Mouse (Mus musculus) myocyte (in vitro differentiated cells): ENCODE data around the gene Rxra. TPM values are rescaled to one million over a fixed set of nuclear protein-coding genes. Genes with fewer than 3 reads are reported as not detected.

Experiments used
- H3K27me3 ChIP-seq: one replicate; pipeline ENCODE4 v1.6.1; 2011; ENCODE audit not compliant: control insufficient read depth, insufficient read depth, insufficient read length
- H3K36me3 ChIP-seq: one replicate; pipeline ENCODE4 v1.6.1; 2011; ENCODE audit not compliant: control insufficient read depth, insufficient read depth
- H3K4me2 ChIP-seq: one replicate; pipeline ENCODE4 v1.6.1; 2011; ENCODE audit warnings: low read depth, control low read depth
- H3K4me3 ChIP-seq: one replicate; pipeline ENCODE4 v1.5.1; 2011; ENCODE audit warnings: mild to moderate bottlenecking, control low read depth, moderate library complexity
- H3K79me2 ChIP-seq: one replicate; pipeline ENCODE4 v1.6.1; 2011; ENCODE audit not compliant: control insufficient read depth, insufficient read depth
- H3ac ChIP-seq: one replicate; pipeline ENCODE4 v1.6.1; 2011; ENCODE audit not compliant: control insufficient read depth, insufficient read length
- CEBPB ChIP-seq: IDR thresholded peaks from 2 replicates; pipeline ENCODE4 v1.6.1; 2011; ENCODE audit warnings: mild to moderate bottlenecking, moderate library complexity; ENCODE audit not compliant: poor library complexity, insufficient read depth, severe bottlenecking
- E2F4 ChIP-seq: IDR thresholded peaks from one replicate; pipeline ENCODE4 v1.6.1; 2011; ENCODE audit warnings: mild to moderate bottlenecking, control low read depth, moderate library complexity; ENCODE audit not compliant: insufficient read depth
- MAX ChIP-seq: IDR thresholded peaks from one replicate; pipeline ENCODE4 v1.6.1; 2011; ENCODE audit warnings: low read depth, mild to moderate bottlenecking, control low read depth
- MYOD1 ChIP-seq, 3 experiments: IDR thresholded peaks; one replicate each; pipeline ENCODE4 v1.6.1; 2011; ENCODE audit warnings: control low read depth in 2 of 3, low read depth in 2 of 3, mild to moderate bottlenecking in 2 of 3, moderate library complexity in 1 of 3; ENCODE audit not compliant: insufficient read length in 2 of 3, control insufficient read depth in 1 of 3
- MYOG ChIP-seq, 3 experiments: IDR thresholded peaks; one replicate each; pipeline ENCODE4 v1.6.1; 2011; ENCODE audit warnings: control low read depth in 2 of 3, low read depth in 2 of 3, mild to moderate bottlenecking in 2 of 3; ENCODE audit not compliant: insufficient read length in 2 of 3, control insufficient read depth in 1 of 3, insufficient read depth in 1 of 3
- POLR2A ChIP-seq: IDR thresholded peaks from one replicate; pipeline ENCODE4 v1.6.1; 2011; ENCODE audit warnings: low read depth, mild to moderate bottlenecking, control low read depth, moderate library complexity; ENCODE audit not compliant: insufficient read length
- POLR2AphosphoS2 ChIP-seq: IDR thresholded peaks from one replicate; pipeline ENCODE4 v1.6.1; 2011; ENCODE audit warnings: low read depth, control low read depth; ENCODE audit not compliant: insufficient read length
- REST ChIP-seq: IDR thresholded peaks from one replicate; pipeline ENCODE4 v1.6.1; 2011; ENCODE audit warnings: mild to moderate bottlenecking, control low read depth, moderate library complexity; ENCODE audit not compliant: insufficient read depth, insufficient read length
- SRF ChIP-seq: IDR thresholded peaks from one replicate; pipeline ENCODE4 v1.6.1; 2011; ENCODE audit warnings: low read depth; ENCODE audit not compliant: control insufficient read depth, insufficient read length
- TCF12 ChIP-seq: IDR thresholded peaks from one replicate; pipeline ENCODE4 v1.6.1; 2011; ENCODE audit warnings: mild to moderate bottlenecking, control low read depth; ENCODE audit not compliant: poor library complexity, insufficient read depth, severe bottlenecking
- TCF3 ChIP-seq: IDR thresholded peaks from one replicate; pipeline ENCODE4 v1.6.1; 2011; ENCODE audit warnings: low read depth, control low read depth; ENCODE audit not compliant: insufficient read length
- USF1 ChIP-seq: IDR thresholded peaks from one replicate; pipeline ENCODE4 v1.6.1; 2011; ENCODE audit warnings: low read depth, mild to moderate bottlenecking, control low read depth, moderate library complexity
- polyA plus RNA-seq: library from polyadenylated mRNA; unstranded; fragments of >200 nt; fragmentation: generic; extraction: Trizol; gene quantifications from one replicate; pipeline ENCODE4 v1.2.1, GENCODE M21; 2012; ENCODE audit warnings: missing spikeins

Gene Rxra
- polyA plus RNA-seq, 1 experiment: 22.0 TPM

DNA sequence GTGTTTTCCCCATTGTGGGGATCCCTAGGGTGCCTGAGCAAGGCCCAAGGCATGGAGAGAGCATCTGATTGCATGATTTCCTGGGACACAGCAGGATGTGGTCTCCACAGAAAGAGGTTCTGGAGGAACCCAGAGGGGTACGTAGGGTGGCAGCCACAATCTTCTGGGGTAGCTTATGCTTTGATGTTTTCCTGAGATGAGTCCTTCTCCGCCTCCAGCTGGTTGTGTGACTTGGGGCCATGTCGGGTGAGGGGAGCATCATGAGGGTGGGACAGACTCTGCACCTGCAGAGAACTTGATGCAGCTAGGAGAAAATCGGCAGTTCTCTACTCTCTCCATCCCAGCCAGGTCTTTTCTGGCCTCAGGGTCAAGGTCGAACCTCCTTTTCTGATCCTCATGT is 36.4 kb downstream of the Rxra start:
- TF ChIP-seq CEBPB (no peak), TCF3 (no peak), TCF12 (no peak), MYOD1 (IDR thresholded peaks at IDR 0.05; ENCODE audit: control insufficient read depth in 1 of 3, insufficient read length in 2 of 3, low read depth in 2 of 3) (no peak), USF1 (no peak), POLR2AphosphoS2 (no peak), REST (no peak), SRF (no peak), MYOG (IDR thresholded peaks at IDR 0.05; ENCODE audit: control insufficient read depth in 1 of 3, insufficient read depth in 1 of 3, insufficient read length in 2 of 3, low read depth in 2 of 3) (no peak), E2F4 (no peak)
- Histone ChIP-seq H3K4me3 (no peak overlapping the region), H3K27me3 (no peaks in the 10 kb centered on the region), H3K36me3 (no peaks in the 10 kb centered on the region), H3K4me2 (no peak overlapping the region), H3ac (no peak overlapping the region), H3K79me2 (no peaks in the 10 kb centered on the region)

- TF ChIP-seq E2F4 (no peak), TCF3 (no peak), TCF12 (no peak), MYOD1 (IDR thresholded peaks at IDR 0.05; ENCODE audit: control insufficient read depth in 1 of 3, insufficient read length in 2 of 3, low read depth in 2 of 3) (no peak), POLR2AphosphoS2 (no peak), POLR2A (no peak), MYOG (IDR thresholded peaks at IDR 0.05; ENCODE audit: control insufficient read depth in 1 of 3, insufficient read depth in 1 of 3, insufficient read length in 2 of 3, low read depth in 2 of 3) (no peak), SRF (no peak), MAX (no peak), CEBPB (no peak), REST (no peak), USF1 (no peak)
- Histone ChIP-seq H3ac (no peak overlapping the region), H3K79me2 (no peaks in the 10 kb centered on the region), H3K36me3 (no peaks in the 10 kb centered on the region), H3K4me3 (no peak overlapping the region), H3K4me2 (no peak overlapping the region), H3K27me3 (no peaks in the 10 kb centered on the region)
These were observed 37.1 kb downstream of the Rxra start for GRCm38 (mm10) chr2:27713378-27713777.

- H3ac ChIP-seq: no peak overlapping the region
- H3K27me3 ChIP-seq: no peaks in the 10 kb centered on the region
- no peaks in the 10 kb centered on the region for H3K79me2 ChIP-seq
- no peak overlapping the region for H3K4me2 ChIP-seq
- no peak for TF ChIP-seq SRF
- TF ChIP-seq TCF3: no peak
- no peak for TF ChIP-seq USF1
- TF ChIP-seq REST: no peak
- no peak for TF ChIP-seq MYOG (IDR thresholded peaks at IDR 0.05; ENCODE audit: control insufficient read depth in 1 of 3, insufficient read depth in 1 of 3, insufficient read length in 2 of 3, low read depth in 2 of 3)
- TF ChIP-seq E2F4: no peak
- no peak for TF ChIP-seq POLR2AphosphoS2
- TF ChIP-seq MAX: no peak
- no peak for TF ChIP-seq POLR2A
- TF ChIP-seq TCF12: no peak
- no peak for TF ChIP-seq CEBPB
- TF ChIP-seq MYOD1 (IDR thresholded peaks at IDR 0.05; ENCODE audit: control insufficient read depth in 1 of 3, insufficient read length in 2 of 3, low read depth in 2 of 3): no peak
- no peak overlapping the region for H3K4me3 ChIP-seq
- no peaks in the 10 kb centered on the region for H3K36me3 ChIP-seq
These were observed 37.9 kb downstream of the Rxra start for GRCm38 (mm10) chr2:27714131-27714530.

GRCm38 (mm10) chr2:27715221-27715620 is 39.0 kb downstream of the Rxra start:
- no peak overlapping the region for H3K4me3 ChIP-seq
- no peaks in the 10 kb centered on the region for H3K27me3 ChIP-seq
- H3K4me2 ChIP-seq: no peak overlapping the region
- H3ac ChIP-seq: no peak overlapping the region
- no peaks in the 10 kb centered on the region for H3K36me3 ChIP-seq
- TF ChIP-seq E2F4 (no peak), POLR2A (no peak), TCF3 (no peak), SRF (no peak), MAX (no peak), MYOG (IDR thresholded peaks at IDR 0.05; ENCODE audit: control insufficient read depth in 1 of 3, insufficient read depth in 1 of 3, insufficient read length in 2 of 3, low read depth in 2 of 3) (no peak), MYOD1 (IDR thresholded peaks at IDR 0.05; ENCODE audit: control insufficient read depth in 1 of 3, insufficient read length in 2 of 3, low read depth in 2 of 3) (no peak), CEBPB (no peak), REST (no peak), USF1 (no peak), POLR2AphosphoS2 (no peak), TCF12 (no peak)
- H3K79me2 ChIP-seq: no peaks in the 10 kb centered on the region

GRCm38 (mm10) chr2:27716339-27716738 is 40.1 kb downstream of the Rxra start:
- Histone ChIP-seq H3K79me2 (no peaks in the 10 kb centered on the region), H3K27me3 (no peaks in the 10 kb centered on the region), H3ac (no peak overlapping the region)

More at GRCm38 (mm10) chr2:27716339-27716738, 40.1 kb downstream of the Rxra start:
- Histone ChIP-seq H3K4me3 (no peak overlapping the region), H3K36me3 (no peaks in the 10 kb centered on the region), H3K4me2 (no peak overlapping the region)
- TF ChIP-seq MYOD1 (IDR thresholded peaks at IDR 0.05; ENCODE audit: control insufficient read depth in 1 of 3, insufficient read length in 2 of 3, low read depth in 2 of 3) (no peak), MYOG (IDR thresholded peaks at IDR 0.05; ENCODE audit: control insufficient read depth in 1 of 3, insufficient read depth in 1 of 3, insufficient read length in 2 of 3, low read depth in 2 of 3) (no peak), USF1 (no peak)
